Mouse (Mus musculus) erythroblast, embryonic 14.5 days (primary cell): ENCODE results near the gene Ptprs. TPM values are rescaled to one million over a fixed set of nuclear protein-coding genes. Genes with fewer than 3 reads are reported as not detected.

Source experiments
- H3K27me3 ChIP-seq: 2 replicates; pipeline ENCODE4 v1.6.1; 2012; ENCODE audit warnings: inconsistent platforms; ENCODE audit not compliant: control insufficient read depth
- H3K36me3 ChIP-seq: 2 replicates; pipeline ENCODE4 v1.6.1; 2012; ENCODE audit warnings: mild to moderate bottlenecking, inconsistent platforms; ENCODE audit not compliant: control insufficient read depth
- H3K4me1 ChIP-seq: 2 replicates; pipeline ENCODE4 v1.6.1; 2012; ENCODE audit warnings: inconsistent platforms; ENCODE audit not compliant: control insufficient read depth
- H3K4me3 ChIP-seq: replicated peaks from 2 replicates; pipeline ENCODE3; 2012; ENCODE audit warnings: moderate library complexity, mild to moderate bottlenecking, inconsistent platforms
- H3K9me3 ChIP-seq: 2 replicates; pipeline ENCODE4 v1.6.1; 2012; ENCODE audit warnings: low read length, inconsistent platforms, mixed read lengths; ENCODE audit not compliant: control insufficient read depth
- GATA1 ChIP-seq: IDR thresholded peaks from 2 replicates; pipeline ENCODE4 v1.6.1; 2012; ENCODE audit warnings: low read length, inconsistent platforms, mixed read lengths
- TAL1 ChIP-seq: IDR thresholded peaks from 3 replicates; pipeline ENCODE4 v1.6.1; 2012; ENCODE audit warnings: low read length, inconsistent platforms, mixed read lengths
- polyA plus RNA-seq: library from polyadenylated mRNA; stranded (reverse); fragments of >175 nt; gene quantifications from 2 replicates; pipeline ENCODE4 v1.2.3, GENCODE M21; 2012

Gene Ptprs
- polyA plus RNA-seq, 1 experiment: 0.44 TPM

- H3K27me3 ChIP-seq: no peaks in the 10 kb centered on the region; the same call in 1 of the 2 replicates
- TF ChIP-seq TAL1: no peak
- TF ChIP-seq GATA1: no peak
- no peaks in the 10 kb centered on the region for H3K36me3 ChIP-seq
- no peak overlapping the region for H3K4me3 ChIP-seq
- H3K9me3 ChIP-seq: peaks cover 34% of the 10 kb centered on the region
- H3K4me1 ChIP-seq: no peaks in the 10 kb centered on the region
Measured at GRCm38 (mm10) chr17:56499229-56499628, 22.9 kb upstream of the Ptprs start.

GRCm38 (mm10) chr17:56494480-56494879 is 18.2 kb upstream of the Ptprs start:
- Histone ChIP-seq H3K4me1 (no peaks in the 10 kb centered on the region), H3K36me3 (no peaks in the 10 kb centered on the region), H3K9me3 (peaks cover 61% of the 10 kb centered on the region), H3K4me3 (no peak overlapping the region), H3K27me3 (no peaks in the 10 kb centered on the region; the same call in 1 of the 2 replicates)
- TF ChIP-seq TAL1 (no peak), GATA1 (no peak)

GRCm38 (mm10) chr17:56493841-56494240 is 17.6 kb upstream of the Ptprs start:
- no peaks in the 10 kb centered on the region for H3K4me1 ChIP-seq
- H3K9me3 ChIP-seq: peaks cover 61% of the 10 kb centered on the region
- no peaks in the 10 kb centered on the region; the same call in 1 of the 2 replicates for H3K27me3 ChIP-seq
- H3K36me3 ChIP-seq: no peaks in the 10 kb centered on the region
- no peak for TF ChIP-seq GATA1
- no peak for TF ChIP-seq TAL1
- H3K4me3 ChIP-seq: no peak overlapping the region

GRCm38 (mm10) chr17:56490438-56491152 is 14.3 kb upstream of the Ptprs start:
- H3K27me3 ChIP-seq: peaks cover 5% of the 10 kb centered on the region
- no peaks in the 10 kb centered on the region for H3K36me3 ChIP-seq
- H3K9me3 ChIP-seq: peaks cover 40% of the 10 kb centered on the region
- H3K4me1 ChIP-seq: no peaks in the 10 kb centered on the region
- TF ChIP-seq GATA1 (no peak), TAL1 (no peak)
- H3K4me3 ChIP-seq: no peak overlapping the region

GRCm38 (mm10) chr17:56488028-56488427 is 11.7 kb upstream of the Ptprs start:
- H3K9me3 ChIP-seq: peaks cover 19% of the 10 kb centered on the region
- H3K4me3 ChIP-seq: no peak overlapping the region
- H3K4me1 ChIP-seq: no peaks in the 10 kb centered on the region
- H3K27me3 ChIP-seq: peaks cover 5% of the 10 kb centered on the region
- TF ChIP-seq GATA1 (no peak), TAL1 (no peak)
- H3K36me3 ChIP-seq: no peaks in the 10 kb centered on the region

GRCm38 (mm10) chr17:56487441-56487888 is 11.2 kb upstream of the Ptprs start:
- no peak overlapping the region for H3K4me3 ChIP-seq
- H3K27me3 ChIP-seq: peaks cover 5% of the 10 kb centered on the region
- H3K36me3 ChIP-seq: no peaks in the 10 kb centered on the region
- H3K9me3 ChIP-seq: peaks cover 13% of the 10 kb centered on the region
- H3K4me1 ChIP-seq: no peaks in the 10 kb centered on the region
- TF ChIP-seq GATA1 (no peak), TAL1 (no peak)

GRCm38 (mm10) chr17:56485926-56486325 is 9.6 kb upstream of the Ptprs start:
- Histone ChIP-seq H3K9me3 (peaks cover 4% of the 10 kb centered on the region), H3K4me1 (no peaks in the 10 kb centered on the region), H3K4me3 (no peak overlapping the region), H3K36me3 (no peaks in the 10 kb centered on the region), H3K27me3 (peaks cover 5% of the 10 kb centered on the region)
- TF ChIP-seq TAL1 (no peak), GATA1 (no peak)

GRCm38 (mm10) chr17:56485118-56485517 is 8.8 kb upstream of the Ptprs start:
- H3K27me3 ChIP-seq: peaks cover 5% of the 10 kb centered on the region
- H3K9me3 ChIP-seq: no peaks in the 10 kb centered on the region
- no peaks in the 10 kb centered on the region for H3K4me1 ChIP-seq
- TF ChIP-seq TAL1 (no peak), GATA1 (no peak)
- no peak overlapping the region for H3K4me3 ChIP-seq
- no peaks in the 10 kb centered on the region for H3K36me3 ChIP-seq

- H3K4me3 ChIP-seq: no peak overlapping the region
- TF ChIP-seq TAL1 (no peak), GATA1 (no peak)
- H3K27me3 ChIP-seq: peaks cover 9% of the 10 kb centered on the region
- no peaks in the 10 kb centered on the region for H3K36me3 ChIP-seq
- H3K9me3 ChIP-seq: no peaks in the 10 kb centered on the region
- H3K4me1 ChIP-seq: no peaks in the 10 kb centered on the region
Measured at GRCm38 (mm10) chr17:56482671-56483070, 6.4 kb upstream of the Ptprs start.
